Mouse (Mus musculus) layer of hippocampus, postnatal 25 days (tissue): ENCODE measurements around the gene Arhgef18. TPM values are rescaled to one million over a fixed set of nuclear protein-coding genes. Genes with fewer than 3 reads are reported as not detected.

ENCODE experiments used
- DNase-seq, 2 experiments: peaks; one replicate each; pipeline ENCODE4 v3.0.0; 2022; ENCODE audit warnings: mixed read lengths in 2 of 2, low spot score in 1 of 2; ENCODE audit errors: extremely low spot score in 1 of 2
- total RNA-seq, 2 experiments: library from RNA; stranded (reverse); gene quantifications; 2 replicates each; pipeline ENCODE4 v1.2.3; 2021

Arhgef18 gene
- total RNA-seq, 2 experiments from 2014 or later, result 41.6 to 43.6 TPM

DNA sequence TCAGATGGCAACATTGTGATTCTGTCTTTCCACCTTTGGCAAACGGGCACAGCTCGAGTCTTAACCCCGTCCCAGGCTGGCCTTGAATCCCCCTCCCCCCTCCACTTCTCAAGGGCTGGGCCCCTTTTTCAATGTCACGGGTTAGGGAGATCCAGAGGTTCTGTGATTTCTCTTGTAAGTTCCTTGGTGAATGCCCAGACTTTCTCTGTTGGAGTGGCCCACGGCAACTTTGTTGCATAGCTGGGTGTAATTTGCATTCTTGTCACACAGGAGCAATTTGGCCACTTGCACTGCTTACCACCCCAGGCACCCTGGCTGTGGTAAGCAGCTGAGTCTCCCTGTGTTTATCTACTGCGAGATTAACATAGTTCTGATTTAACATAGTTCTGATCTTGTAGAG lies 1.8 kb downstream of the Arhgef18 start:
- no peak for DNase-seq

- no peak for DNase-seq
Observed at GRCm38 (mm10) chr8:3395246-3395645, 2.4 kb downstream of the Arhgef18 start.

- no peak for DNase-seq
Observed at GRCm38 (mm10) chr8:3397597-3397996, 4.8 kb downstream of the Arhgef18 start.

GRCm38 (mm10) chr8:3400509-3400908 lies 7.7 kb downstream of the Arhgef18 start:
- DNase-seq, result no peak

DNA sequence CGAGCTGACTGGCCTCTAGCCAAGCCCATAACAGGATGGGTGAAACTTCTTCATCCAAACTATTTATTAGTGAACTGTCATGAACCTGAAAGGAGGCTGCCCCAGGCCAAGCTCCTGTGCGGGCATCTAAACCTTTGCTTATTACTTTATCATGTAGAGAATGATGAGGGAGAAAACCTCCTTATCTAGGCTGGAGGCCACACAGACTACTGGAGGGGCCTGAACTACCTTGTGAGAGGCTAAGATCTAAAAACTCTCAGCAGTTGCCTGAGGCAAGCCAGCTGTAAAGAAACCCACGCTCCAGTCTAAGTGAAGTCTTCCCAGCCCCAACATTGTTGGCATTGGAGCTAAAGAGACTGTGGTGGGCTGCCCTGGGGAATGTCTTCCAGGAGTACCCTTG lies 14.6 kb downstream of the Arhgef18 start:
- DNase-seq, result no peak

DNA sequence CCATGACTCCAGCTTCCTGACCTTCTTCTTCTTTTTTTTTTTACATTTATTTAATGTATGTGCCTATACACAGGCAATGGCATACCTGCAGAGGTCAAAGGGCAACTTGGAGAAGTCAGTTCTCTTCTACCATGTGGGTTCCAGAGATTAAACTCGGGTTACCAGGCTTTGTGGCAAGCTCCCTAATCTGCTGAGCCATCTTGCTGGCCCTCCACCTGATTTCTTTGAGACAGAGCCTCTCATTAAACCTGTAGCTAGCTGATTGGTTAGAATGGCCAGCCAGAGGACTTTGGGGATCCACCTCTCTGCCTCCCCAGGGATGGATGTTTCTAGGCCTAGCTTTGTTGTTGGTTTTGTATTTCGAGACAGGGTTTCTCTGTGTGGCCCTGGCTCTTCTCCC lies 18.3 kb downstream of the Arhgef18 start:
- no peak for DNase-seq

DNA sequence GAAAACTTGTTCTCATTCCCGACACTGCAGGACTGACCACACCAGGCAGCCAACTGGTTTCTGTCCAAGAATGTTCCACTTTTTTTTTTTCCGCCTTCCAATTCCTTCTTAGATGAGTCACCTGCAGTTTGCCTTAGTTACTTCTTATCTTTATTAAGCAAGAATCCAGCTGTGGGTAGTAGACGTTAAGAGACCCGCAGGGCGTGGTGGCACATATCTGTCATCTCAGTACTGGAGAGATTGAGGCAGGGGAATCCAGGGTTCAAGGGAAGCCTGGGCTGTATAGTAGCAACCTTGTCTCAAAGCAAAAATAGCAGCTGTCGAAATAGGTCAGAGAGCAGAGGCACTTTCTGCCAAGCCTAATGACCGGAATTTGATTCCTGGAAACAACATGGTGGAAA lies 19.1 kb downstream of the Arhgef18 start:
- no peak for DNase-seq

GRCm38 (mm10) chr8:3412816-3413215 lies 20.0 kb downstream of the Arhgef18 start:
- DNase-seq, result no peak

DNA sequence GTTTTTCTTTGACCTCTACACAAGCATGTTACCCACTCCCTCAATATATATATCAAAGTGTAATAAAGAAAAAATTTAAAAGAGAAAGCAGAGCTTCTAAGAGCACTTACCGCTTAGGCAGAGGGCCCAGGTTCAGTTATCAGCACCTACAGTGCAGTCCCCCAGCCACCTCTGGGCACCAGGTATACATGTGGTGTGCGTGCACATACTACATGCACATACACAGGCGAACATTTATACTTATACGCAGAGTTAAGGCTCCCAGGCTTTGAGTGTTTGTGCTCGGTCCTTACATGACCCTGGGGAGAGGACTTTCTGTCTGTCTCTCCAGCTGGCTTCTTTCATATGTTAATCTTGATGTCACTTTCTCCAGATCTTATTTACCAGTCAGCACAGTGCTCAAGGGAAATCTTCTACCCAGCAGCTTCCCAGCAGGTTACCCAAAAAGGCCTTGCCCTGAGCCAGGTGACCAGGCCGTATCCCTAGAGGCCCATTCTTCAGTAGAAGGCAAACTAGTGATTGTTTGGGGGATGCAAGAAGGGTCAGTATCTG lies 21.9 kb downstream of the Arhgef18 start:
- no peak for DNase-seq

DNA sequence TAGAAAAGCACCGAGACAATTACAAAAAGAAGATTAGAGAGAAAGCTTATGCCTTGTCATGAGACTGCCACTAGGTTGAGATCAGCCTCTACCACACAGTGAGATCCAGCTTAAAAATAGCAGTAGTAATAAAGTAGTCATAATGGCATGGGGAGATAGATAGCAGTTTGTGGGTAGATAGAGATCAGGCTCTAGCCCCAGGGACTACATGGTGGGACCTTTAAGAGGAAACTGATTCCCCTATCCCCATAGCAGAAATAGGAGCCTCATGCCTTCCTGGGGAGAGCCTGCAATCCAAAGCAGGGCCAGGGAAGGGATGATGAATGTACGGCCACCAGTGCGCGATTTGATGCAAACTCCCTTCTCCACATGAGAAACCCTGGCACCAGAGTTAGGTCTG lies 22.5 kb downstream of the Arhgef18 start:
- no peak for DNase-seq

- no peak for DNase-seq
Observed at GRCm38 (mm10) chr8:3415661-3416060, 22.9 kb downstream of the Arhgef18 start.

GRCm38 (mm10) chr8:3416846-3417245 lies 24.0 kb downstream of the Arhgef18 start:
- no peak for DNase-seq

DNA sequence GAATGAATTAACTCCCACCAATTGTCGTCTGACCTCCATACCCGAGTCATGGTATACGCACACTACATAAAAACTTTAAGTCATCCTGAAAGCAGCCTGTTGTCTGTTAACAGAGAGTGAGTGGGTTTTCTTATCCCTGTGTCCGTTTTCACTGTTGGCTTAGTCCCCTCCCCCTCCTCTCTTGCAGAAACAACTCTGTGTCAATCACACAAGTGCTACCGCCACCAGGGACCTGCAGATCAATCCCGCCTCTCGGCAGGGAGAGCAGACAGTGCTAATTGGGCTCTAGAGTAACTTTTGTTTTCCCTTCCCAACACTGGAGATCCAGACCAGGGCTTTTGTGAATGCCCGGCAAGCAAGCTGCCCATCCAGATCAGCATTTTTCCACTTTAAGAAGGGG lies 24.6 kb downstream of the Arhgef18 start:
- DNase-seq, result no peak

GRCm38 (mm10) chr8:3418101-3418500 lies 25.3 kb downstream of the Arhgef18 start:
- no peak for DNase-seq

- DNase-seq, result no peak
Observed at GRCm38 (mm10) chr8:3420105-3420706, 27.4 kb downstream of the Arhgef18 start.

DNA sequence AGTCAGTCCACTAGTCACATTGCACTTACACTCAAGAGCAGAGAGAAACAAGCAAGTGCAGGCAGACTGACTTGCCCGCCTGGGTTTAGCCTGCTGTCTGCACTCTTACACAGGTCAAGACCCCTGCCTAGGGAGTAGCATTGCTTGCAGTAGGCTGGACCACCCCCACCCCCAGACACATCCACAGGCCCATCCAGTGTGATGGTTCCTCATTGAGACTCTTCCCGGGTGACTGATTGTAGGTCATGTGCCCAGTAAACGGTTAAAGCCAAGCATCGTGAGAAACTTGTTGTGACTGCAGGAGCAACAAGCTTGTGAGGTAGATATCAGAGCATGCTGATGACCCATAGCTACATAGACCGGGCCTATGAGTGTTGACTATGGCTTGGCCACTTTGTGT lies 28.7 kb downstream of the Arhgef18 start:
- no peak for DNase-seq

DNA sequence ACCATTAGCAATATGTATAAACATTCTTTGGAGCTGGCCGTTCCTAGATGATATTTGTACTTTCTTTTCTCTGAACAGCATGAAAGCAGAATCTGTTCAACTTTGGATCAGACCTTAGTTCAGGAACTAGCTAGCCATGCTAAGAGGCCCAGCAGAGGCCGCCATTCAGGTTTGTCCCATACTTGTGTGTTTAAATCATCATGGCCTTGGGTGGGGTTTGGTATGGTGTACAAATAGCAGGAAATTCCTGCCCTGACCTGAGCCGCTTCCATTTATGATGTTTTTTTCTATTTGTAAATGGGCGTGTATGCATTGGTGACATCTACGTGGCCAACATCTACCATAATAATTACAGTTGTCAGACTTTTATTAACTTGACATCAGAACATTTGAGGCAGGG lies 32.4 kb downstream of the Arhgef18 start:
- no peak for DNase-seq

DNA sequence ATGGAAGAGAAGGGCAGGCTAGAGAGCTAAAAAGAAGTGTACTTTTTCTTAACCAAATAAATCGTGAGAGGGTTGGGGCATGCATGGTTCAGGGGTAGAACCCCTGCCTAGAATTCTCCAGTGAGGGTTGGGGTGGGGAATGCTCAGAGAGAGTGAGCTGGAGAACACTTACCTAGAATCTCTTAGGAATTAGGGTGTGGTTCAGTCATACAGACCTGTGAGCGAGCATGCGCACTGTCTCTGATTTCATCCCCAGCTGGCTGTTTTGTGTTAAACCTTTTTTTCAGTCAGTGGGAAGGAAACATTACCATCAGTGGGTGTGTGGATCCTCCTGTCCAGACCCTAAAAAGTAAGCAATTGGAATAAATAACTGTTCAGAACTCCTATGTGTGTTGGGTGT lies 33.4 kb downstream of the Arhgef18 start:
- DNase-seq, result no peak

DNA sequence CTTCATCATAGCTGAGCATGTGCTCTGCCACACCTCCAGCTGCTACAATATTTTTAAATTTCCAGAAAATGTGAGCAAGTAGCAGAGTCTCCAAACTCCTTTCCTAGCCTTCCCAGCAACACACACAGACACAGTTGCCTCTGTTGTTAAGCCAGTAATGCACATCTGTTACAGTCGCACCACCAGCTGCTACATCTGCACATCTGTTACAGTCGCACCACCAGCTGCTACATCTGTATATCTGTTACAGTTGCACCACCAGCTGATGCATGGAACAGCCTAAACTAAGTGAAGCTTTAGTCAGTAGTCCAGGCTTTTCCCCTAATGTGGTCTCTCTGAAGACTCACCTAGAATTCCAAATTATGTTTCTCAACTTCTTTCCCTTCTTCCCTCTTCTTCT lies 35.6 kb downstream of the Arhgef18 start:
- DNase-seq, result no peak

DNA sequence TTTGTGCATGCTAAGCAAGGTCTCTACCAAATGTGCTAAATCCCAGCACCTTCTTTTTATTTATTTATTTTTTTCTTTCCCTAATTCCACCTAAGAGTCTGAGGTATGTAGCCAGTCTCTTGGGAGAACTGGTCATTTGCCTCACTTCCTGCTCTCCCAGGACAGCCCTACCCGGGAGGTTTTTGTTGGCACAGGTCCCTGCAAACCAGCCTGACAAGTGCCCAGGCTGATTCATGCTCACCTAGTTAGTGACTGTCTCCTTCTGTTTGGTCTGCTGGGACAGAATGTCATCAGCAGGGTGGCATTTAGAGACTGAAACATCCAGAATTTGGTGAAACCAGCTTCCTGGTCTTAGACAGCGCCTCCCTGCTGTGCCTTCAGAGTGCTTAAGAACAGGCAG lies 37.2 kb downstream of the Arhgef18 start:
- no peak for DNase-seq

GRCm38 (mm10) chr8:3431113-3431512 lies 38.3 kb downstream of the Arhgef18 start:
- DNase-seq, result no peak

GRCm38 (mm10) chr8:3436492-3436891 lies 43.7 kb downstream of the Arhgef18 start:
- DNase-seq, result no peak

DNA sequence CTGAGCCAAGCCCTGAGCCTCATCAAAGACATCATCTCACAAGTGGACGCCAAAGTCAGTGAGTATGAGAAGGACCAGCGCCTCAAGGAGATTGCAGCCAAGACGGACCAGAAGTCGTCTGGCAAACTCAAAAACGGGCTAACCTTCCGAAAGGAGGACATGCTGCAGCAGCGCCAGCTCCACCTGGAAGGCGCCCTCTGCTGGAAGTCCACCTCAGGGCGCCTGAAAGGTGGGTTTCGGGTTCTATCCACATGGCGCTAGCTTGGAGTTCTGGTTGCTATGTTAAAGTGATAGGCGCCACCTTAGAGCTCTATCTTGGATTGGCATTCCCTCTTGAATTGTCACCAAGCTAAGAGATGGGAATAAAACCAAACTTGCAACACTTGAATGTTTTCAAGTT lies 46.7 kb downstream of the Arhgef18 start:
- DNase-seq, result no peak
